Comparison of ENCODE assay signal across 13 mouse cellular contexts in genomic region chr4:119947232-119948162, GRCm38 (mm10).
DNase-seq lines count a peak whose midpoint lies in the region; ATAC-seq and TF ChIP-seq lines count a peak whose summit lies in the region.
"Had no signal": no experiment of that assay in that cellular context is flagged by ENCODE, and none has a peak within 500 bp of the region (broad histone marks: within the 10 kb centered on the region; RNA-seq: fewer than 3 reads in every experiment).

No protein-coding gene starts in this region.

- H3K27me3 ChIP-seq in kidney, postnatal 0 days (ENCODE audit: insufficient read depth, low read length): no peaks in the 10 kb centered on the region
- no peaks in the 10 kb centered on the region for H3K27me3 ChIP-seq in hindbrain, postnatal 0 days (ENCODE audit: insufficient read depth, low read length)
- H3K27me3 ChIP-seq in stomach, embryonic 15.5 days (replicated peaks): no peaks in the 10 kb centered on the region
- H3K27me3 ChIP-seq: kidney, embryonic 15.5 days; liver, embryonic 13.5 days; Patski had no signal

- 75% methylated on average over 12 of the region's 12 CpGs for WGBS in kidney, postnatal 0 days
- WGBS in hindbrain, postnatal 0 days: 70% methylated on average over 12 of the region's 12 CpGs
- 57% methylated on average over 12 of the region's 12 CpGs for WGBS in stomach, embryonic 15.5 days

- H3K9me3 ChIP-seq in kidney, postnatal 0 days (replicated peaks; ENCODE audit: low read length): no peaks in the 10 kb centered on the region
- peaks cover 3% of the 10 kb centered on the region; the same call in 1 of the 2 replicates for H3K9me3 ChIP-seq in hindbrain, postnatal 0 days (ENCODE audit: low read length)
- no peaks in the 10 kb centered on the region for H3K9me3 ChIP-seq in stomach, embryonic 15.5 days
- H3K9me3 ChIP-seq: kidney, embryonic 15.5 days; liver, embryonic 13.5 days had no signal

- H3K36me3 ChIP-seq in kidney, postnatal 0 days (ENCODE audit: insufficient read depth, low read length): no peaks in the 10 kb centered on the region
- H3K36me3 ChIP-seq in hindbrain, postnatal 0 days (ENCODE audit: insufficient read depth, low read length): no peaks in the 10 kb centered on the region
- no peaks in the 10 kb centered on the region for H3K36me3 ChIP-seq in stomach, embryonic 15.5 days
- H3K36me3 ChIP-seq: kidney, embryonic 15.5 days; liver, embryonic 13.5 days had no signal

- no peak overlapping the region for H3K9ac ChIP-seq in kidney, postnatal 0 days (ENCODE audit: low read depth, low read length)
- no peak overlapping the region for H3K9ac ChIP-seq in hindbrain, postnatal 0 days (replicated peaks; ENCODE audit: low read length)
- no peak overlapping the region for H3K9ac ChIP-seq in stomach, embryonic 15.5 days
- H3K9ac ChIP-seq: kidney, embryonic 15.5 days; liver, embryonic 13.5 days had no signal

- no peak overlapping the region for H3K4me2 ChIP-seq in kidney, postnatal 0 days (ENCODE audit: low read length)
- H3K4me2 ChIP-seq in hindbrain, postnatal 0 days (ENCODE audit: low read depth, low read length): no peak overlapping the region
- H3K4me2 ChIP-seq in stomach, embryonic 15.5 days: no peak overlapping the region
- H3K4me2 ChIP-seq: kidney, embryonic 15.5 days; liver, embryonic 13.5 days had no signal

- ATAC-seq in kidney, postnatal 0 days (replicated peaks; ENCODE audit: low FRiP score, low read depth): no peak
- peak; percentile 48 for ATAC-seq in hindbrain, postnatal 0 days
- ATAC-seq in stomach, embryonic 15.5 days (ENCODE audit: insufficient read depth, low FRiP score, low read depth): peak; percentile 60; the same call in 1 of the 2 replicates
- ATAC-seq: Patski had no signal

- H3K4me3 ChIP-seq in kidney, postnatal 0 days (replicated peaks; ENCODE audit: low read depth, low read length): no peak overlapping the region
- no peak overlapping the region for H3K4me3 ChIP-seq in hindbrain, postnatal 0 days (ENCODE audit: low read length)
- no peak overlapping the region for H3K4me3 ChIP-seq in stomach, embryonic 15.5 days (replicated peaks)
- H3K4me3 ChIP-seq: gastrocnemius, adult 2 months; kidney, embryonic 15.5 days; liver, embryonic 13.5 days had no signal

- H3K27ac ChIP-seq in kidney, postnatal 0 days: no peak overlapping the region
- no peak overlapping the region for H3K27ac ChIP-seq in hindbrain, postnatal 0 days
- no peak overlapping the region for H3K27ac ChIP-seq in stomach, embryonic 15.5 days
- H3K27ac ChIP-seq: gastrocnemius, adult 2 months; kidney, embryonic 15.5 days; liver, embryonic 13.5 days had no signal

- DNase-seq in kidney, postnatal 0 days (ENCODE audit: low spot score): no peak
- no peak for DNase-seq in kidney, adult 11 months
- DNase-seq in ES-CJ7 (ENCODE audit: low read depth, low spot score): peak; percentile 11
- DNase-seq in hindbrain, postnatal 0 days (ENCODE audit: low spot score): no peak
- DNase-seq in left cerebral cortex, adult 18-20 months (ENCODE audit: low spot score in 2 of 2): no peak
- no peak for DNase-seq in adrenal gland, postnatal 14 days
- no peak for DNase-seq in T-cell, adult 2 months (ENCODE audit: low spot score)
- DNase-seq: cerebellum, adult 9-11 months; gastrocnemius, adult 2 months; liver, embryonic 13.5 days had no signal

- TF ChIP-seq CTCF in kidney, postnatal 0 days (IDR thresholded peaks at IDR 0.05; ENCODE audit: low read depth): peak; percentile 28; the same call in 1 of the 2 replicates
- peak; percentile 43 for TF ChIP-seq CTCF in hindbrain, postnatal 0 days (IDR thresholded peaks at IDR 0.05; ENCODE audit: low read depth)

- no peaks in the 10 kb centered on the region for H3K4me1 ChIP-seq in kidney, postnatal 0 days (replicated peaks; ENCODE audit: insufficient read depth, low read length)
- H3K4me1 ChIP-seq in hindbrain, postnatal 0 days (ENCODE audit: insufficient read depth, low read length): peaks cover 15% of the 10 kb centered on the region; the same call in 1 of the 2 replicates
- 0 out of 2 replicates have a peak, but pooled peaks cover 3% of the 10 kb centered on the region for H3K4me1 ChIP-seq in stomach, embryonic 15.5 days
- H3K4me1 ChIP-seq: kidney, embryonic 15.5 days; liver, embryonic 13.5 days had no signal
